Mouse (Mus musculus) ES-E14 (cell line): Measurements from ENCODE around the gene Fbxo42. TPM values are rescaled to one million over a fixed set of nuclear protein-coding genes. Genes with fewer than 3 reads are reported as not detected.

Experiments
- DNase-seq: peaks from one replicate; pipeline ENCODE4 v3.0.0-alpha.2; 2013; ENCODE audit warnings: low read depth, low spot score
- H3K27ac ChIP-seq: 2 replicates; pipeline ENCODE4 v1.5.1; 2012; ENCODE audit warnings: low read depth, mild to moderate bottlenecking, low read length, moderate library complexity, mixed read lengths; ENCODE audit not compliant: poor library complexity, insufficient read depth, severe bottlenecking
- H3K36me3 ChIP-seq: 2 replicates; pipeline ENCODE4 v1.6.1; 2012; ENCODE audit warnings: mild to moderate bottlenecking, low read length, moderate library complexity, mixed read lengths; ENCODE audit not compliant: control insufficient read depth, poor library complexity, insufficient read depth, severe bottlenecking
- H3K4me1 ChIP-seq, 2 experiments: fragments of 150-350 bp in 1 of 2; sonication (generic) in 1 of 2; 2 replicates each; pipeline ENCODE4 v1.6.1; 2012; ENCODE audit warnings: low read length in 2 of 2, mild to moderate bottlenecking in 1 of 2, mixed read lengths in 1 of 2; ENCODE audit not compliant: control insufficient read depth in 2 of 2, insufficient read depth in 2 of 2, poor library complexity in 1 of 2
- H3K4me3 ChIP-seq, 2 experiments: fragments of 150-350 bp in 1 of 2; sonication (generic) in 1 of 2; 2 replicates each; pipeline ENCODE4 v1.5.1; 2012; ENCODE audit warnings: low read length in 2 of 2, low read depth in 1 of 2, mild to moderate bottlenecking in 1 of 2, mixed read lengths in 1 of 2; ENCODE audit not compliant: insufficient read depth in 1 of 2, poor library complexity in 1 of 2, severe bottlenecking in 1 of 2
- H3K9ac ChIP-seq: 2 replicates; pipeline ENCODE4 v1.6.1; 2012; ENCODE audit warnings: low read depth, mild to moderate bottlenecking, low read length, mixed read lengths; ENCODE audit not compliant: poor library complexity, insufficient read depth, severe bottlenecking
- H3K9me3 ChIP-seq: fragments of 150-350 bp; sonication (generic); 2 replicates; pipeline ENCODE4 v1.6.1; 2012; ENCODE audit warnings: low read depth, mild to moderate bottlenecking, low read length; ENCODE audit not compliant: control insufficient read depth, insufficient read depth
- CHD2 ChIP-seq: IDR thresholded peaks from 2 replicates; pipeline ENCODE4 v1.6.1; 2014; ENCODE audit warnings: mild to moderate bottlenecking, low read depth, low read length, inconsistent platforms
- HCFC1 ChIP-seq: IDR thresholded peaks from 2 replicates; pipeline ENCODE4 v1.6.1; 2012; ENCODE audit warnings: low read length, inconsistent platforms, borderline replicate concordance; ENCODE audit not compliant: insufficient read depth
- MAFK ChIP-seq: IDR thresholded peaks from 2 replicates; pipeline ENCODE4 v1.6.1; 2014; ENCODE audit warnings: mild to moderate bottlenecking, low read depth, low read length, inconsistent platforms; ENCODE audit not compliant: insufficient read depth
- ZC3H11A ChIP-seq: IDR thresholded peaks from 2 replicates; pipeline ENCODE4 v1.6.1; 2012; ENCODE audit warnings: low read depth, mild to moderate bottlenecking, inconsistent platforms, low read length, borderline replicate concordance
- ZNF384 ChIP-seq: IDR thresholded peaks from 2 replicates; pipeline ENCODE4 v1.6.1; 2012; ENCODE audit warnings: low read depth, low read length, inconsistent platforms
- in situ Hi-C, 2 experiments: fragments of 600-800 bp; cut with MboI; formaldehyde crosslinking; loops; one replicate each; pipeline ENCODE4 v1.15.1; 2025; ENCODE audit warnings: low sequenced_read_pairs in 2 of 2, inconsistent platforms in 1 of 2; ENCODE audit not compliant: unreplicated experiment in 2 of 2
- total RNA-seq: library from RNA; depleted of rRNA; stranded (reverse); fragments of 300-350 nt; gene quantifications from 2 replicates; pipeline ENCODE4 v1.2.3, GENCODE M21; 2012; rRNA removed

Fbxo42 gene
- total RNA-seq, 1 experiment, result 14.0 TPM

GRCm38 (mm10) chr4:141249383-141249782 lies 101.7 kb downstream of the Fbxo42 start:
- Histone ChIP-seq H3K4me3 (no peak overlapping the region), H3K36me3 (no peaks in the 10 kb centered on the region), H3K9me3 (no peaks in the 10 kb centered on the region), H3K9ac (no peak overlapping the region), H3K27ac (no peak overlapping the region), H3K4me1 (peaks cover 3 to 11% of the 10 kb centered on the region in 2 experiments)
- DNase-seq, result no peak
- TF ChIP-seq HCFC1, result no peak
- TF ChIP-seq CHD2, result no peak
- no peak for TF ChIP-seq MAFK
- TF ChIP-seq ZC3H11A, result no peak
- TF ChIP-seq ZNF384, result no peak
- in situ Hi-C loops, result no loop called here

- Histone ChIP-seq H3K9ac (no peak overlapping the region), H3K4me3 (peak overlapping the region; percentile 31 to 54; a peak in 3 of 4 replicates), H3K27ac (no peak overlapping the region), H3K36me3 (no peaks in the 10 kb centered on the region), H3K9me3 (no peaks in the 10 kb centered on the region), H3K4me1 (peaks cover 3 to 16% of the 10 kb centered on the region in 2 experiments)
- DNase-seq, result no peak
- in situ Hi-C loops, result no loop called here
- TF ChIP-seq MAFK (no peak), ZNF384 (no peak), ZC3H11A (no peak), CHD2 (no peak), HCFC1 (no peak)
Measured at GRCm38 (mm10) chr4:141251071-141251470, 103.4 kb downstream of the Fbxo42 start.

DNA sequence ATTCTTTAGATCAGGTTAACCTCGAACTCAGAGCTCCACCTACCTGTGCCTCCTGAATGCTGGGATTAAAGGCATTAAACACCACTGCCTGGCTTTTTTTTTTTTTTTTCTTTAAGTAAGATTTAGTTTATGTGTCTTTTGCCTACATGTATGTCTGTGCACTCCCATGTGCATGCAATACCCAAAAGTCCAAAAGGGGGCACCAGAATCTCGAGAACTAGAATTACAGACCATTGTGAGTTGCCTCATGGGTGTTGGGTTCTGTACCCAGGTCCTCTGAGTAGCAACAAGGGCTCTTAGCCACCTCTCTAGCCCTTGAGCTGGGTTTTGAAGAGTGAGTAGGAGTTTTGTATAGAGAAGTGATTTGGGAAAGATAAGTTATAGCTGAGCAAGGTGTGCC lies 104.9 kb downstream of the Fbxo42 start:
- H3K9me3 ChIP-seq, result no peaks in the 10 kb centered on the region
- in situ Hi-C loops, result no loop called here
- no peak overlapping the region for H3K9ac ChIP-seq
- H3K36me3 ChIP-seq, result no peaks in the 10 kb centered on the region
- H3K4me1 ChIP-seq, result peaks cover 3 to 16% of the 10 kb centered on the region in 2 experiments
- no peak overlapping the region for H3K4me3 ChIP-seq
- TF ChIP-seq CHD2, result no peak
- TF ChIP-seq ZC3H11A, result no peak
- TF ChIP-seq MAFK, result no peak
- no peak for TF ChIP-seq HCFC1
- H3K27ac ChIP-seq, result no peak overlapping the region
- no peak for DNase-seq

Other genes with a start within 250 kb of the Fbxo42 start
- gene Padi2, start 241.6 kb upstream of the Fbxo42 start, total RNA-seq, result 0.94 and 1.7 TPM in 2 replicates
- 133 and 135 TPM in 2 replicates for gene Sdhb, start 186.7 kb upstream of the Fbxo42 start, total RNA-seq
- 31.1 and 48.9 TPM in 2 replicates for gene Atp13a2, start 161.0 kb upstream of the Fbxo42 start, total RNA-seq
- 1.4 and 1.5 TPM in 2 replicates for gene Mfap2, start 137.5 kb upstream of the Fbxo42 start, total RNA-seq
- gene Crocc, start 87.4 kb upstream of the Fbxo42 start, total RNA-seq, result 15.2 and 33.2 TPM in 2 replicates
- gene Necap2, start 69.6 kb upstream of the Fbxo42 start, total RNA-seq, result 28.3 and 36.3 TPM in 2 replicates
- gene Spata21, start 59.6 kb upstream of the Fbxo42 start, total RNA-seq, result 0.21 and 0.27 TPM in 2 replicates
- 46.2 and 64.6 TPM in 2 replicates for gene Szrd1, start 8.1 kb upstream of the Fbxo42 start, total RNA-seq
- gene Rsg1, start 66.0 kb downstream of the Fbxo42 start, total RNA-seq, result 2.9 and 4.7 TPM in 2 replicates
- gene Arhgef19, start 91.6 kb downstream of the Fbxo42 start, total RNA-seq, result 1.7 and 2.3 TPM in 2 replicates
- gene Epha2, start 153.3 kb downstream of the Fbxo42 start, total RNA-seq, result 256 and 507 TPM in 2 replicates
- 2.3 and 2.5 TPM in 2 replicates for gene Fam131c, start 220.3 kb downstream of the Fbxo42 start, total RNA-seq